Mouse (Mus musculus): ENCODE results near the gene Snrk. TPM values are rescaled to one million over a fixed set of nuclear protein-coding genes. Genes with fewer than 3 reads are reported as not detected.

Snrk gene
- polyA plus RNA-seq, 1 experiment from 2014 or later = 57.8 TPM

DNA sequence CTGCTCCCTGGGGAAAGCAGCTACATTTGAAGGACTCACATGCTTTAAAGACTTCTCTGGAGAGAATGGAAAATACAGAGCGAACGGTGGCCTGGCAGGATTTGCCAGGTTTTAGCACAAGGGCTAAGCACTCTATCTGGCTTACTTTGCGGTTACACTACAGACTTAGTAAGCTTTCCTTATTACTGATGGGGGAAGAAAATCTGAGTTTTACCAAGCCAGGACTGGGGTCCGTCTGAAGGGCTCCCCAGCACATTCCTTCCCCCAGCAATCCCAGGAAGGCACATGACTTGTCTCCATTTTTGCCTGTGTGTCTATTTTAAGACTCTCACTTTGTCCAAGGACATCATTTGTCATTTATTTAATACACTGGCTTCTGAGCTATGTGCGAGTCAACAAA is 80.0 kb downstream of the Snrk start:
- H3K36me3 ChIP-seq = peaks cover 16% of the 10 kb centered on the region
- WGBS = 83% methylated on average over 5 of the region's 5 CpGs
- ATAC-seq (ENCODE audit: low FRiP score) = no peak
- no peak overlapping the region for H3K27ac ChIP-seq
- no peaks in the 10 kb centered on the region for H3K9me3 ChIP-seq (replicated peaks)
- H3K4me1 ChIP-seq = peaks cover 11% of the 10 kb centered on the region; the same call in 1 of the 2 replicates
- no peak overlapping the region for H3K9ac ChIP-seq
- no peak overlapping the region for H3K4me2 ChIP-seq (replicated peaks)
- no peak overlapping the region for H3K4me3 ChIP-seq
- no peaks in the 10 kb centered on the region for H3K27me3 ChIP-seq

GRCm38 (mm10) chr9:122198621-122199020 is 81.6 kb downstream of the Snrk start:
- no peaks in the 10 kb centered on the region for H3K9me3 ChIP-seq (replicated peaks)
- ATAC-seq (ENCODE audit: low FRiP score) = no peak
- 89% methylated on average over 3 of the region's 3 CpGs for WGBS

GRCm38 (mm10) chr9:122199253-122199652 is 82.2 kb downstream of the Snrk start:
- Histone ChIP-seq H3K36me3 (peaks cover 16% of the 10 kb centered on the region), H3K9me3 (replicated peaks) (no peaks in the 10 kb centered on the region), H3K27ac (no peak overlapping the region), H3K9ac (no peak overlapping the region), H3K4me1 (peaks cover 11% of the 10 kb centered on the region; the same call in 1 of the 2 replicates), H3K4me3 (no peak overlapping the region), H3K27me3 (no peaks in the 10 kb centered on the region), H3K4me2 (replicated peaks) (no peak overlapping the region)
- 31% methylated on average over 6 of the region's 6 CpGs for WGBS
- no peak for ATAC-seq (ENCODE audit: low FRiP score)

More at GRCm38 (mm10) chr9:122198621-122199020, 81.6 kb downstream of the Snrk start:
- H3K27ac ChIP-seq = no peak overlapping the region
- H3K4me1 ChIP-seq = peaks cover 11% of the 10 kb centered on the region; the same call in 1 of the 2 replicates
- no peak overlapping the region for H3K9ac ChIP-seq
- H3K36me3 ChIP-seq = peaks cover 16% of the 10 kb centered on the region
- H3K27me3 ChIP-seq = no peaks in the 10 kb centered on the region
- H3K4me2 ChIP-seq (replicated peaks) = no peak overlapping the region
- no peak overlapping the region for H3K4me3 ChIP-seq

- no peak for ATAC-seq (ENCODE audit: low FRiP score)
Observed at GRCm38 (mm10) chr9:122204508-122204907, 87.4 kb downstream of the Snrk start.

DNA sequence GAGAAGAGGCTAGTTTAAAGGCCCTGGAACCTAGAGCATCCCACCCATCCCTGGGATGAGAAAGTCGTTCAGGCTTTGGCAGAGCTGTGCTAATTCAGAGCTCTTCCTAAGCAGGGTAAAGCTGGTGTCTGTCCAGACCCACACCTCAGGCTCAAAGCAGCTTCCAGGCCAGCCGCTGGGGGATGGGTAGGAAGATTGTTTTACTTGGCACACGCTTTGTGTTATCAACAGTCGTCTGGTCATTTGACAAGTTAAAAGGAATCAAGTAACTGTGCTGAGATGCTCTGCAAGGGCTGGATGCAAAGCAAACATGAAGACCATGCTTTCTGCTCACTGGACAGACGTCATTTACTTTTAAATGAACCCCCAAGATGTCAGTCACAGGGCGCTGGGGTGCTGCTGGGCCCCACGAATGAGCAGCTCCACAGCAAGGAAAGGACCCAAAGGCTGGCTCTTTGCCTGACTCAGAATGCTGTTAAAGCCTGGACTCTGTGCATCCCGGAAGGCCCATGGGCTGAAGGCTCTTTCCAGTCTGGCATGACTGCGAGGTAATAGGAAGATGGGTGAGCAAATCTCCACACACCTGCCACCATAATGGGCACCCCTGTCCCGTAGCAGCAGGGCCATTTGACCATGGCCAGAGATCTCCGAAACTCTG is 88.6 kb downstream of the Snrk start:
- Histone ChIP-seq H3K9me3 (replicated peaks) (no peaks in the 10 kb centered on the region), H3K4me2 (replicated peaks) (no peak overlapping the region), H3K36me3 (peaks cover 4% of the 10 kb centered on the region; the same call in 1 of the 2 replicates), H3K27me3 (no peaks in the 10 kb centered on the region), H3K4me1 (peaks cover 8% of the 10 kb centered on the region; the same call in 1 of the 2 replicates), H3K4me3 (no peak overlapping the region), H3K9ac (no peak overlapping the region), H3K27ac (no peak overlapping the region)
- WGBS = 67% methylated on average over 11 of the region's 11 CpGs
- ATAC-seq (ENCODE audit: low FRiP score) = no peak

More at GRCm38 (mm10) chr9:122204508-122204907, 87.4 kb downstream of the Snrk start:
- Histone ChIP-seq H3K9ac (no peak overlapping the region), H3K4me2 (replicated peaks) (no peak overlapping the region), H3K9me3 (replicated peaks) (no peaks in the 10 kb centered on the region), H3K27me3 (no peaks in the 10 kb centered on the region), H3K4me3 (no peak overlapping the region), H3K4me1 (peaks cover 8% of the 10 kb centered on the region; the same call in 1 of the 2 replicates), H3K27ac (no peak overlapping the region), H3K36me3 (peaks cover 6% of the 10 kb centered on the region)
- WGBS = 67% methylated on average over 7 of the region's 7 CpGs

- H3K4me2 ChIP-seq (replicated peaks) = no peak overlapping the region
- H3K9ac ChIP-seq = no peak overlapping the region
- H3K9me3 ChIP-seq (replicated peaks) = no peaks in the 10 kb centered on the region
- 83% methylated on average over 4 of the region's 4 CpGs for WGBS
- H3K4me3 ChIP-seq = no peak overlapping the region
- no peaks in the 10 kb centered on the region for H3K36me3 ChIP-seq
- no peak for ATAC-seq (ENCODE audit: low FRiP score)
- H3K4me1 ChIP-seq = peaks cover 8% of the 10 kb centered on the region; the same call in 1 of the 2 replicates
- no peak overlapping the region for H3K27ac ChIP-seq
- H3K27me3 ChIP-seq = no peaks in the 10 kb centered on the region
Observed at GRCm38 (mm10) chr9:122208311-122208710, 91.2 kb downstream of the Snrk start.

- Histone ChIP-seq H3K4me1 (0 out of 2 replicates have a peak, but pooled peaks cover 4% of the 10 kb centered on the region), H3K27me3 (no peaks in the 10 kb centered on the region), H3K4me3 (no peak overlapping the region), H3K36me3 (no peaks in the 10 kb centered on the region), H3K4me2 (replicated peaks) (no peak overlapping the region), H3K9ac (no peak overlapping the region), H3K9me3 (replicated peaks) (no peaks in the 10 kb centered on the region), H3K27ac (no peak overlapping the region)
- no peak for ATAC-seq (ENCODE audit: low FRiP score)
Observed at GRCm38 (mm10) chr9:122215118-122215517, 98.1 kb downstream of the Snrk start.

- no peaks in the 10 kb centered on the region for H3K9me3 ChIP-seq (replicated peaks)
- no peak overlapping the region for H3K9ac ChIP-seq
- no peaks in the 10 kb centered on the region for H3K36me3 ChIP-seq
- H3K4me2 ChIP-seq (replicated peaks) = no peak overlapping the region
- H3K27ac ChIP-seq = no peak overlapping the region
- WGBS = 79% methylated on average over 7 of the region's 7 CpGs
- no peak for ATAC-seq (ENCODE audit: low FRiP score)
- H3K27me3 ChIP-seq = no peaks in the 10 kb centered on the region
- 0 out of 2 replicates have a peak, but pooled peaks cover 4% of the 10 kb centered on the region for H3K4me1 ChIP-seq
- no peak overlapping the region for H3K4me3 ChIP-seq
Observed at GRCm38 (mm10) chr9:122216945-122217529, 100.0 kb downstream of the Snrk start.

Other genes starting within 250 kb of the Snrk start
- gene Ackr2, start 218.9 kb upstream of the Snrk start, polyA plus RNA-seq (2016; fragmentation: Nextera tagmentation; extraction: Ambion mirVana) = 1.2 and 1.3 TPM in 2 replicates
- not detected in 2 replicates for gene Cyp8b1, start 201.0 kb upstream of the Snrk start, polyA plus RNA-seq (2016; fragmentation: Nextera tagmentation; extraction: Ambion mirVana)
- gene Fam198a, start 166.3 kb upstream of the Snrk start, polyA plus RNA-seq (2016; fragmentation: Nextera tagmentation; extraction: Ambion mirVana) = 1.8 and 2.6 TPM in 2 replicates
- 14.7 and 17.3 TPM in 2 replicates for gene Pomgnt2, start 120.2 kb upstream of the Snrk start, polyA plus RNA-seq (2016; fragmentation: Nextera tagmentation; extraction: Ambion mirVana)
- gene Ano10, start 177.2 kb downstream of the Snrk start, polyA plus RNA-seq (2016; fragmentation: Nextera tagmentation; extraction: Ambion mirVana) = 52.3 and 53.6 TPM in 2 replicates
- 22.5 and 24.2 TPM in 2 replicates for gene Abhd5, start 234.3 kb downstream of the Snrk start, polyA plus RNA-seq (2016; fragmentation: Nextera tagmentation; extraction: Ambion mirVana)

Data from hindbrain, embryonic 12.5 days (tissue).